Mouse (Mus musculus): ENCODE measurements around the gene Slc38a3. TPM values are rescaled to one million over a fixed set of nuclear protein-coding genes. Genes with fewer than 3 reads are reported as not detected.

Slc38a3 gene
- polyA plus RNA-seq, 1 experiment from 2014 or later, result 31.9 TPM

DNA sequence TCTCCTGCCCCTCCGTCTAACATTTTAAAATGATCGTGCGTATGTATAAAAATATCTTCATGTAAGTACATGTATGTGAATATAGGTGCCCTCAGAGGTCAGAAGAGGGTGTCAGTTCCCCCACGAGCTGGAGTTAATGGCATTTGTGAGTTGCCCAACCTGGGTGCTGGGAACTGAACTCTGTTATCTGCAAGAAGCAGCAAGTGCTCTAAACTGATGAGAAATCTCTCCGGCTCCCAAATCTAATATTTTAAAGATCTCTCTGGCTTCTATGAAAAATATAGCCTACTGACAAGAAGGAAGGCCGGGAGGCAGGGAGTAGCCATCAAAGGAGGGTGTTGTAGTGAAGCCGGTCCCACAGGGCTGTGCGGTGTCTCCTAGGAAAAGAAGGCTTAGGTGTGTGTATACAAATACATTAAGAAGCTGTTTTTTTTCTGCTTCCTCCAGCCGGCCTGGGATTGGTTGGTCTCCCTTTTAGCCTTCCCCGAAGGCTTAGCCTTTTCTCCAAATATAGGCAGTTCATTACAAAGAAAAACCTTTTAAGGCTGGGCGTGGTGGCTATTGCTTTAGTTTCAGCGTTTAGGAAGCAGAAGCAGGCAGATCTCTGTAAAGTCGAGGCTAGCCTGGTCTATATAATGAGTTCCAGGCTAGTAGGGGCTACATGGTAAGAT, 25.7 kb downstream of the Slc38a3 start:
- H3K27me3 ChIP-seq (ENCODE audit: control insufficient read depth, insufficient read depth, low read length), result no peaks in the 10 kb centered on the region
- H3K4me2 ChIP-seq (ENCODE audit: low read length), result peak overlapping the region; percentile 67; the same call in 1 of the 2 replicates
- ATAC-seq (ENCODE audit: low FRiP score, low TSS enrichment) (no peak), DNase-seq (no peak)
- H3K4me1 ChIP-seq (ENCODE audit: control insufficient read depth, insufficient read depth, low read length), result peaks cover 4% of the 10 kb centered on the region; the same call in 1 of the 2 replicates
- no peaks in the 10 kb centered on the region for H3K9me3 ChIP-seq (ENCODE audit: control insufficient read depth, low read length)
- peak overlapping the region; percentile 54; the same call in 1 of the 2 replicates for H3K9ac ChIP-seq (replicated peaks; ENCODE audit: low read length)
- 93% methylated on average over 13 of the region's 13 CpGs for WGBS
- H3K36me3 ChIP-seq (ENCODE audit: control insufficient read depth, insufficient read depth, low read length), result no peaks in the 10 kb centered on the region
- H3K27ac ChIP-seq (replicated peaks; ENCODE audit: low read depth, low read length), result no peak overlapping the region
- H3K4me3 ChIP-seq (replicated peaks; ENCODE audit: low read depth, low read length), result no peak overlapping the region

DNA sequence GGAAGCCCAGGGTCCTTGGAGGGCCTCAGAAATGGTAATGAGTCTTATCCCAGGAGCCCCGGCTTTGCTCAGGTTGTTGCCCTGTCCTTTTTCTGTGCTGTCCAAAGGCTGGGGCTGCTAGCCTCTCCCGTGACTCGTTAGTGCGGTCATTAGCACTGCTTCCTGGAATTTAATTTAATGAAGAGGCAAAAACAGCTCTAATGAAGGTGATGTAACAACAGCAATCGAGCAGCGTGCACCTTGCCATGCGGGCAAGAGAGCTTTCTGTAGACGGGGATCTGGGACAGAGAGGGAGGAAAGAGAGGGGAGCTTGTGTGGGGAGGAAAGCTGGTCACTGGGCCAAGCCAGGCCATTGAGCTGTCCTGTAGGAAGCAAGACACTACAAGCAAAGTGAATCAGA, 27.7 kb downstream of the Slc38a3 start:
- Histone ChIP-seq H3K27ac (replicated peaks; ENCODE audit: low read depth, low read length) (no peak overlapping the region), H3K4me3 (replicated peaks; ENCODE audit: low read depth, low read length) (no peak overlapping the region), H3K27me3 (ENCODE audit: control insufficient read depth, insufficient read depth, low read length) (no peaks in the 10 kb centered on the region), H3K36me3 (ENCODE audit: control insufficient read depth, insufficient read depth, low read length) (no peaks in the 10 kb centered on the region), H3K9me3 (ENCODE audit: control insufficient read depth, low read length) (no peaks in the 10 kb centered on the region), H3K4me2 (ENCODE audit: low read length) (no peak overlapping the region), H3K9ac (replicated peaks; ENCODE audit: low read length) (no peak overlapping the region), H3K4me1 (ENCODE audit: control insufficient read depth, insufficient read depth, low read length) (peaks cover 16% of the 10 kb centered on the region)
- DNase-seq (no peak), ATAC-seq (ENCODE audit: low FRiP score, low TSS enrichment) (no peak)
- WGBS, result 38% methylated on average over 8 of the region's 8 CpGs

DNA sequence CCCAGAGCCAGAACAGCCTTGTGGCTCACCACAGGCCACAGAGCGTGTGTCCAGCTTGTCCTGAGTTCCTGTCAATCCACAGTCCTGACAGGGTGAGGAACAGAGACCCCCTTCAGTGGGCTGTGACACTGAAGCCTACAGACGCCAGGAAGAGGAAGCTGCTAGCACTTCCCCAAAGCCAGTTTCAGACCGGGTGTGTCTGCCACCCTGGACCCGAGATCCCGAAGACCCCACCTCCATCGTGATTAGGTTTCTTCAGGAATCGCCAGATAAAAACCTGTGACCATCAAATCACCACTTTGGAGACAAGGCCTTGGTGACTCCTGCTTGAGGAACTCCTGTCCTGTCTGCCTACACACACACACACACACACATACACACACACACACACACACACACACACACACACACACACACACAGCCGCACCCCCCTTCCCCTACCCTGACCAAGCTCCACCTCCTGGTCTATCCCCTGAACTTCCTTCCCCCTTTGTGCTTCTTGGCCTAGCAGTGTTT, 29.0 kb downstream of the Slc38a3 start:
- DNase-seq (no peak), ATAC-seq (ENCODE audit: low FRiP score, low TSS enrichment) (no peak)
- H3K9me3 ChIP-seq (ENCODE audit: control insufficient read depth, low read length), result no peaks in the 10 kb centered on the region
- no peak overlapping the region for H3K4me2 ChIP-seq (ENCODE audit: low read length)
- no peak overlapping the region for H3K4me3 ChIP-seq (replicated peaks; ENCODE audit: low read depth, low read length)
- no peak overlapping the region for H3K9ac ChIP-seq (replicated peaks; ENCODE audit: low read length)
- H3K27me3 ChIP-seq (ENCODE audit: control insufficient read depth, insufficient read depth, low read length), result no peaks in the 10 kb centered on the region
- H3K4me1 ChIP-seq (ENCODE audit: control insufficient read depth, insufficient read depth, low read length), result peaks cover 23% of the 10 kb centered on the region
- WGBS, result 33% methylated on average over 8 of the region's 8 CpGs
- no peaks in the 10 kb centered on the region for H3K36me3 ChIP-seq (ENCODE audit: control insufficient read depth, insufficient read depth, low read length)
- H3K27ac ChIP-seq (replicated peaks; ENCODE audit: low read depth, low read length), result no peak overlapping the region

DNA sequence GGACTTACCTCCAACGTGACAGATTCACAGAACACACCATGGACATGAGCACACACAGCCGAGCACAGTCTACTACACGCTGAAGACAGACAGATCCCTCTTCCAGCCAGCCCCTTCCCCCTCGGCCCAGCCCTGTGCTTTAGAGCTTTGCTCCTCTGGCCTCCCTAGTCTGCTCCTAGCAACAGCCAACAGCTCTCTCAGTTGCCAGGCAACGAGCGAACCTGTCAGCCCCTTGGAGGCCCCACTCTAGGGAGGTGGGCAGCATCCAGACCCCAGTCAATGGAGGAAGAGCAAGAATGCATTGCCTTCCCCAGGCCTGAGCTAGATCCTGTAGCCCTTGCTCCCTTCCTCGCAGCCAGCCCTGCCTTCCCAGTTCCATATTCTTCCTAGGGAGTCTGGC, 32.3 kb downstream of the Slc38a3 start:
- no peaks in the 10 kb centered on the region for H3K36me3 ChIP-seq (ENCODE audit: control insufficient read depth, insufficient read depth, low read length)
- peak overlapping the region; percentile 86 for H3K27ac ChIP-seq (replicated peaks; ENCODE audit: low read depth, low read length)
- H3K9me3 ChIP-seq (ENCODE audit: control insufficient read depth, low read length), result no peaks in the 10 kb centered on the region
- H3K27me3 ChIP-seq (ENCODE audit: control insufficient read depth, insufficient read depth, low read length), result no peaks in the 10 kb centered on the region
- H3K4me1 ChIP-seq (ENCODE audit: control insufficient read depth, insufficient read depth, low read length), result peaks cover 33% of the 10 kb centered on the region
- H3K4me3 ChIP-seq (replicated peaks; ENCODE audit: low read depth, low read length), result no peak overlapping the region
- ATAC-seq (ENCODE audit: low FRiP score, low TSS enrichment) (peak; percentile 28; the same call in 1 of the 2 replicates), DNase-seq (peak; percentile 86)
- H3K9ac ChIP-seq (replicated peaks; ENCODE audit: low read length), result no peak overlapping the region; the same call in 1 of the 2 replicates
- 1% methylated on average over 7 of the region's 7 CpGs for WGBS
- peak overlapping the region; percentile 29 for H3K4me2 ChIP-seq (ENCODE audit: low read length)

DNA sequence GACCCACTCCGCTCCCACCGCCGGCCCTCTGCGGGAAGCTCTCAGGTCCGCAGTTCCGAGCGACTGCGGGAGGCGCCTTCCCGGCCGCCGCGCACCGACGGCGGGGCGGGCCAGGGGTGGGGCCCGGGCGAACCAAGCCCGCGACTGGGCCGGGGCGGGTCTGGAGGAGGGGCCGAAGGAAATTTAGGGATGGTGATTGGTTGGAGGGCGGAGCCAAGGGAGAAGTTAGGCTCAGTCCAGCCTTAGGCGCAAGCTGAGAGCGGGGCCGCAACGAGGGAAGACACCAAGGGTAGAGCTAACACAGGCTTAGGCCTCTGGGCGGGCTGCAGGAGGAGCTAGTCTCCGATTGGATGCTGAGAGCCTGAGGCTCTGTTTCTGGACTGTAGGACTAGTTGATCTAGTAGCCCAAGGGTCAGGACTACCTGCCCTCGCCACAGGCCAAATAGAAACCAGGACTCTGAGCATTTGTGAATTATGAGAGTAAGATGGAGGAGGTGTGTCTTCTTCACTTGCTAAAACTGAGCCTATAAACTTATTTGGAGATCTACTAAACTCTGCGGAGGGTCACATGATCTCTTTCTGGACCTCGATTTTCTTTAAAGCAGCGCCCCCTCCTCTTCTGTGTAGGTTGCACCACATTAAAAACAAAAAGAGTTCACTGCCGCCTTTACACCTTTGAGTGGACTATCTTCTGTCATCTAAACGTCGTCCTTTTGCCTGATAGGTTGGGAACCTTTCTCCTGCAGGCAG, 33.9 kb downstream of the Slc38a3 start, which contains the start of gene Gnai2:
Gene Gnai2, minus strand, starts transcription at position 89 of the 750 bp plus-strand sequence.
- no peaks in the 10 kb centered on the region for H3K36me3 ChIP-seq (ENCODE audit: control insufficient read depth, insufficient read depth, low read length)

DNA sequence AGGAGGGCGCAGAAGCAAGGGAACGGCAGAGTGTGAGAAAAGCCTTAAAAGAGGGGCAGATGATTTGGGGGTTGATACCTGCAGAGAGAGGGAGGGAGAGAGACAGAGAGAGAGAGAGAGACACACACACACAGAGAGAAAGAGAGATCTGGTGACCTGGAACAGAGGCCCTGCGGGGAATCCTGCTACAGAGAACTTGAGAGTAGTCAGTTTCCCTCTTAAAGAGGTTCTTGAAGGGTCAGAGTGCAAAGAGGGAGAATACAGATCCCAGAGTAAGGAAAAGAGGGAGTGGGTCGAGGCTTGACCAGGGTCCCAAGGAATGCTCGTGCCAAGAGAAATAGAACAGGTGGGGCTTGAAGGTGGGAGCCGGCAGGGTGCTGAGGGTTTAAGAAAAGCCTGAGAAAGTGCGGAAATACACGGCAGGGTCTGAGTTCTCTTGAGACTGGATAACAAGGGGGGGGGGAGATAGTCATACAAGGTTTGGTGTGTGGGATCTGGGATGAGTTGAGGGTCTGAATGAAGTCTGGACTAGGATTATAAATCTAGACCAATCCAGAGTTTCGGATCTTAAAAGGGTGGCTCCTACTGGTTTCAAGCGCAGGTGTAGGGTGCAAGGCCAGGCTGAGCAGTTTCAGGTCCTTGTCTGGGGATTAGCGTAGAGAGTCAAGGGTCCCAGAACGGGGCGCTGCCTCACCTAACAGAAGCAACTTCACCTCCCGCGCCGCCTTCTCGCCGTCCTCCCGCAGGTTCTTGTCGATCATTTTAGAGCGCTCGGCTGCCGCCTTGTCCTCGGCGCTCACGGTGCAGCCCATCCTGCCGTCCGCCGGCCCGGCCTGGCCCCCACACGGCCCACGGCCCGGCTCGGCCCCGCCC, 34.7 kb downstream of the Slc38a3 start:
- Histone ChIP-seq H3K4me3 (replicated peaks; ENCODE audit: low read depth, low read length) (peak overlapping the region; percentile 80), H3K27ac (replicated peaks; ENCODE audit: low read depth, low read length) (peak overlapping the region; percentile 99), H3K9me3 (ENCODE audit: control insufficient read depth, low read length) (no peaks in the 10 kb centered on the region), H3K4me1 (ENCODE audit: control insufficient read depth, insufficient read depth, low read length) (peaks cover 57% of the 10 kb centered on the region), H3K4me2 (ENCODE audit: low read length) (peak overlapping the region; percentile 85), H3K36me3 (ENCODE audit: control insufficient read depth, insufficient read depth, low read length) (no peaks in the 10 kb centered on the region), H3K27me3 (ENCODE audit: control insufficient read depth, insufficient read depth, low read length) (no peaks in the 10 kb centered on the region), H3K9ac (replicated peaks; ENCODE audit: low read length) (peak overlapping the region; percentile 84)
- WGBS, result under 1% methylated on average over 35 of the region's 35 CpGs
- ATAC-seq (ENCODE audit: low FRiP score, low TSS enrichment), result no peak
- no peak for DNase-seq

More for the DNA sequence above, 33.9 kb downstream of the Slc38a3 start, which contains the start of gene Gnai2:
- DNase-seq (peak; percentile 95), ATAC-seq (ENCODE audit: low FRiP score, low TSS enrichment) (peak; percentile 87)
- Histone ChIP-seq H3K27ac (replicated peaks; ENCODE audit: low read depth, low read length) (peak within 1 kb of the TSS; percentile 99), H3K9me3 (ENCODE audit: control insufficient read depth, low read length) (no peaks in the 10 kb centered on the region), H3K27me3 (ENCODE audit: control insufficient read depth, insufficient read depth, low read length) (no peaks in the 10 kb centered on the region), H3K4me1 (ENCODE audit: control insufficient read depth, insufficient read depth, low read length) (peaks cover 49% of the 10 kb centered on the region), H3K4me2 (ENCODE audit: low read length) (peak within 1 kb of the TSS; percentile 85), H3K9ac (replicated peaks; ENCODE audit: low read length) (peak within 1 kb of the TSS; percentile 84), H3K4me3 (replicated peaks; ENCODE audit: low read depth, low read length) (peak within 1 kb of the TSS; percentile 80)
- WGBS, result 4% methylated on average over 38 of the region's 38 CpGs

DNA sequence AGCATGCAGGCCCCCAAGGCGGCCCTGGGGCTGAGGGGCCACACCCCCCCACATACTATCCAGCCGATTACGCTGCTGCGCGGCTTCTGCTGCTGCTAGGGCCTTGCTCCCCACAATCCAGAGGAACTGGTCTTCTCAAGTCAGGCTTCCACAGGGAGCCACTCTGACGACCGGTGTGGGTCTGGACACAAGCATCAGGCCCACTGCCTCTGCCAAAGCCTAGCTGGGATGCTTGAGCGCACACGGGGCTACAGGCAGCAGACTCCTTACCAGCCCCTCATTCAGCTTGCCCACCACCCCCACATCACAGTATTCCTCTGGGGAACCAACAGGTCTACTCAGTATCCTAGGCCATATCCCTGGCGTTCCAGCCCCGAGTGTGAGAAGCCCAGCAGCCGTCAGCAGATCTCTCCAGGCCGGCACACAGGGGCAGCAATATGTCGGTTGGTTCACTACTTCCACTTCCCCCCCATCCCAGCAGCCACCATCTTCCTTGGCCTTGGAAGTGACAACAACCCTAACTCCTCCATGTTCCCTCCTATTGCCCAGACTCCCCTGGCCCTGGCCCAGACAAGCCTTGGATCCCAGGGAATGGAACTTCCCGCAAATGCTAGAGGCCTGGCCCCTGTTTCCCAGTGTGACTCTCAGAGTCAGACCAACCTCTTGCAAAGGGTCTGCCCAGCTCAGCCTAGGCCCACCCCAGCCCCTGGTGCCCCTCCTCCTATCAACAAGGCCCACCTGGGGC, 35.5 kb downstream of the Slc38a3 start:
- H3K4me1 ChIP-seq (ENCODE audit: control insufficient read depth, insufficient read depth, low read length), result peaks cover 66% of the 10 kb centered on the region
- no peaks in the 10 kb centered on the region for H3K9me3 ChIP-seq (ENCODE audit: control insufficient read depth, low read length)
- WGBS, result 0% methylated on average over 15 of the region's 15 CpGs
- peak overlapping the region; percentile 99 for H3K27ac ChIP-seq (replicated peaks; ENCODE audit: low read depth, low read length)
- peak overlapping the region; percentile 85 for H3K4me2 ChIP-seq (ENCODE audit: low read length)
- peak overlapping the region; percentile 84 for H3K9ac ChIP-seq (replicated peaks; ENCODE audit: low read length)
- no peak for ATAC-seq (ENCODE audit: low FRiP score, low TSS enrichment)
- 0 out of 2 replicates have a peak, but pooled peaks cover 3% of the 10 kb centered on the region for H3K36me3 ChIP-seq (ENCODE audit: control insufficient read depth, insufficient read depth, low read length)
- DNase-seq, result peak; percentile 54
- peak overlapping the region; percentile 80 for H3K4me3 ChIP-seq (replicated peaks; ENCODE audit: low read depth, low read length)
- no peaks in the 10 kb centered on the region for H3K27me3 ChIP-seq (ENCODE audit: control insufficient read depth, insufficient read depth, low read length)

Measured in midbrain, embryonic 14.5 days (tissue).